Mouse (Mus musculus) stomach, embryonic 16.5 days (tissue): ENCODE measurements around the gene Gm10985. TPM values are rescaled to one million over a fixed set of nuclear protein-coding genes. Genes with fewer than 3 reads are reported as not detected.

Experiments
- ATAC-seq: fragments of 200-750 bp; cut with Nextera tagmentation; 2 replicates; pipeline ENCODE4 v1.8.0; 2017; ENCODE audit warnings: moderate number of reproducible peaks, moderate TSS enrichment; ENCODE audit not compliant: insufficient read depth, low FRiP score
- H3K27ac ChIP-seq: fragments of 300-500 bp; sonication (generic); 2 replicates; pipeline ENCODE4 v1.5.1; 2014; ENCODE audit warnings: low read length
- H3K27me3 ChIP-seq: fragments of 300-500 bp; sonication (generic); 2 replicates; pipeline ENCODE4 v1.6.1; 2014; ENCODE audit warnings: low read length, control low read depth, mixed read lengths; ENCODE audit not compliant: control insufficient read depth, insufficient read depth
- H3K36me3 ChIP-seq: fragments of 300-500 bp; sonication (generic); 2 replicates; pipeline ENCODE4 v1.6.1; 2014; ENCODE audit warnings: low read length; ENCODE audit not compliant: control insufficient read depth, insufficient read depth
- H3K4me1 ChIP-seq: fragments of 300-500 bp; sonication (generic); 2 replicates; pipeline ENCODE4 v1.6.1; 2014; ENCODE audit warnings: low read length, control low read depth, mixed read lengths; ENCODE audit not compliant: control insufficient read depth, insufficient read depth
- H3K4me2 ChIP-seq: fragments of 300-500 bp; sonication (generic); 2 replicates; pipeline ENCODE4 v1.6.1; 2014; ENCODE audit warnings: low read depth, low read length, mixed read lengths
- H3K4me3 ChIP-seq: fragments of 300-500 bp; sonication (generic); replicated peaks from 2 replicates; pipeline ENCODE4 v1.5.1; 2014; ENCODE audit warnings: mild to moderate bottlenecking, low read length
- H3K9ac ChIP-seq: fragments of 300-500 bp; sonication (generic); 2 replicates; pipeline ENCODE4 v1.6.1; 2014; ENCODE audit warnings: low read length
- H3K9me3 ChIP-seq: fragments of 300-500 bp; sonication (generic); replicated peaks from 2 replicates; pipeline ENCODE4 v1.6.1; 2016; ENCODE audit warnings: low read length, control low read depth; ENCODE audit not compliant: control insufficient read depth
- WGBS: fragments of 180-500 bp; shearing (Covaris S2); extraction: QIAGEN DNeasy Blood & Tissue Kit; methylation state at CpG from one replicate; pipeline ENCODE4 v1.1.7; 2014; 5-methylcytosine and 5-hydroxymethylcytosine counted together
- polyA plus RNA-seq: library from polyadenylated mRNA; unstranded; fragments of >200 nt; fragmentation: Nextera tagmentation; extraction: Ambion mirVana; gene quantifications from 2 replicates; pipeline ENCODE4 v1.2.1, GENCODE M21; 2015

Gm10985 gene
- not detected in 2 replicates for polyA plus RNA-seq

DNA sequence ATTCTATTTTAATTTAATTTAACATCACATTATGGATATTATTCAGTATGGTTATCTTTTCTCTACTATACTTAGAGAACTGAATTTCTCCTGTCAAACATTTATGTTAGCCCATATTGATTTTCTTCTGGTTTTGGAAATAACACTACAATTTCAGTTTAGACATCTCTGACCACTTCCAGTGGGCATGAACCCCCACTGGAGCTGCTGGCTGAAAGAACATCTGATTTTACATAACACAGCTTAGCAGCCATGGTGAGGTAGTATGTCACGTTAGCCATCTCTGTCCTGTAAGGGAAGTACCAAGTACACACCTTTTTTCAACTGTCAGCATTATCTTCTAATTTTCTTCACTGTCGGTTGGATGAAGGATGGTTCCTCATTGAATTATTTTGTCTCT is at the start of gene Gm10985:
Gm10985 (plus strand) TSS at position 301 of the 400 bp plus-strand sequence.
- ATAC-seq, result no peak
- no peak within 1 kb of the TSS for H3K9ac ChIP-seq
- no peaks in the 10 kb centered on the region for H3K9me3 ChIP-seq
- no peaks in the 10 kb centered on the region for H3K27me3 ChIP-seq
- H3K4me2 ChIP-seq, result no peak within 1 kb of the TSS
- WGBS, result 86% methylated on average over 2 of the region's 2 CpGs
- no peak within 1 kb of the TSS for H3K27ac ChIP-seq
- H3K4me3 ChIP-seq, result no peak within 1 kb of the TSS
- H3K36me3 ChIP-seq, result no peaks in the 10 kb centered on the region
- peaks cover 8% of the 10 kb centered on the region for H3K4me1 ChIP-seq

DNA sequence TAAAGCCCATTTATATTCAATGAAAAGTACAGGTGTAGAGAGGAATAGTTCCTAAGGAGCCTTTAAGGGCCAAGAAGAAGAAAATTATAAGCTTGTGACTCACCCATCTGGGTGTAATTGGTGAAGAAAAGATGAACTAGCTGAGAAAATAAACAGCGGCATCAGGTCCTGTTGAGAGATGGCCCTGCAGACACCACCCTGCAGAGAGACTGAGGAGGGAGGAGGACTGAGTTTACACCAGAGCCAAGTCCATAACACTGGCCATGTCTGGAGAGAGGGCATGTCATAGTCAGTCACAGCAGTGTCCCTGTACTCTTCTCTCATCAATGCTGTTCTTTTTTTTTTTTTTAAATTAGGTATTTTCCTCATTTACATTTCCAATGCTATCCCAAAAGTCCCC is 48.0 kb upstream of the Gm10985 start:
- Histone ChIP-seq H3K27ac (no peak overlapping the region), H3K27me3 (no peaks in the 10 kb centered on the region), H3K4me3 (no peak overlapping the region), H3K4me2 (no peak overlapping the region), H3K9ac (no peak overlapping the region), H3K36me3 (no peaks in the 10 kb centered on the region), H3K9me3 (no peaks in the 10 kb centered on the region), H3K4me1 (no peaks in the 10 kb centered on the region)
- 80% methylated on average over 1 of the region's 1 CpGs for WGBS
- ATAC-seq, result no peak

DNA sequence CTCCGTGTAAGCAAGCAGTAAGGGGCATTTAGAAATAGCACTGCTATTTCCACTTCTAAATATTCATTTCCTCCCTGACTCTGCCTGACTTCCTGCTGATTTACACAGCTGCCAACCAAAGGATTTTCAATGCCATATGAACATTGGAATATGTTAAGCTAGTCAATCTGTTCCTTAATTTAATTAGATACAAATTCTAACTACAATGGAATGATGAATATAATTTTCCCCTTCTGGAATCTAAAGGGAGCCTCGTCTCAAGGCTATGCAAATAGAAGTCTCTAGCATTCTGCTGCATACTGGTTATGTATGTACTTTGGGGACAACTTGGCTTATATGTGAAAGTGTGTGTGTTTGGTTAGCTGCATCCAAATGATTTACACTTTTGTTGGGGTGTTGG is 45.2 kb upstream of the Gm10985 start:
- Histone ChIP-seq H3K27ac (no peak overlapping the region), H3K4me2 (no peak overlapping the region), H3K27me3 (no peaks in the 10 kb centered on the region), H3K4me3 (no peak overlapping the region), H3K36me3 (no peaks in the 10 kb centered on the region), H3K9ac (no peak overlapping the region), H3K9me3 (no peaks in the 10 kb centered on the region), H3K4me1 (no peaks in the 10 kb centered on the region)
- ATAC-seq, result no peak
- 70% methylated on average over 2 of the region's 2 CpGs for WGBS

DNA sequence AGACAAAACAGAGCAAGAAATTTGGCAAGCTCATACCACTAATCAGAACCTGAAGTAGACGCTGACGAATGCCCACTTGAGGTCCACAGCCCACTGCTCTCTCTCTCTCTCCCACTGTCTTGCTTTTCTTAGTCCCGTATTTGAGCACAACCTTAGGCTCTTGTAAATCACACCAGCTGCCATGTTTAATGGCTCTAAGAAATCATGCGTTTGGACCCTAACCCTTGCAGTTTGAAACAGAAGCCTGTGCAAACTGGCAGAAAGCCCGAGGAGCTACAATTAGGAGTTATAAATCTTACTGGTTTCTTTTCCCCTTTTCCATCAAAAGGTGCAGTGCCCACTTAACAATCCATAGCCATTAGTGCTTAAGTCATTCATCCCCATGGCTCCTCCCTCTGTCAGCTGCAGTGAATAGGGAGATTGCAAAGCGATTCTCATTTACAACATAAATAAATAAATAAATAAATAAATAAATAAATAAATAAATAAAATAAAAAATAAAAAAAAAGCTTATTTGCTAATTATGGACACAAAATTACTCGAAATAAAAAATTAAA is 31.4 kb upstream of the Gm10985 start:
- H3K27ac ChIP-seq, result no peak overlapping the region
- H3K36me3 ChIP-seq, result no peaks in the 10 kb centered on the region
- no peak overlapping the region for H3K4me3 ChIP-seq
- no peak overlapping the region for H3K9ac ChIP-seq
- H3K4me1 ChIP-seq, result no peaks in the 10 kb centered on the region
- ATAC-seq, result no peak
- WGBS, result 56% methylated on average over 7 of the region's 7 CpGs
- H3K9me3 ChIP-seq, result no peaks in the 10 kb centered on the region
- no peak overlapping the region for H3K4me2 ChIP-seq
- no peaks in the 10 kb centered on the region for H3K27me3 ChIP-seq

DNA sequence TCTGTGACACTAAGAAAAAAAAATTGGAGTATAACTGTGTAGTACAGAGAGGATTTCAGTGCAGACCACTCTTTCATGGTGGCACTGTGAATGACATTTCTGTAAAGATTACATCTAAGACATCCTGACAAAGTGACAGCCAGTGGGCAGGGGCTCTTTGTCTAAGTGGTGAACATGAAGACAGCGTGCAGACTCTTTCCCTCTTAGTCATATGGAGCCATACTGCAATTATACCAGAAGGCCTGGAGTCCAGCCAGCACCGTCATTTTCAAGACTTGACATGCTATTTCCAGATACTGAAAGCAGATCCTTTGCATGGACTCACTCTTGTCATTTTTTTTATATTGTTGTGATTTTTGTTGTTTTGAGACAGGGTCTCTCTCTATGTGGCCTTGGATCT is 10.6 kb upstream of the Gm10985 start:
- no peak for ATAC-seq
- 57% methylated on average over 2 of the region's 2 CpGs for WGBS
- Histone ChIP-seq H3K27me3 (no peaks in the 10 kb centered on the region), H3K4me3 (no peak overlapping the region), H3K27ac (no peak overlapping the region), H3K4me2 (no peak overlapping the region), H3K4me1 (no peaks in the 10 kb centered on the region), H3K36me3 (no peaks in the 10 kb centered on the region), H3K9ac (no peak overlapping the region), H3K9me3 (no peaks in the 10 kb centered on the region)

DNA sequence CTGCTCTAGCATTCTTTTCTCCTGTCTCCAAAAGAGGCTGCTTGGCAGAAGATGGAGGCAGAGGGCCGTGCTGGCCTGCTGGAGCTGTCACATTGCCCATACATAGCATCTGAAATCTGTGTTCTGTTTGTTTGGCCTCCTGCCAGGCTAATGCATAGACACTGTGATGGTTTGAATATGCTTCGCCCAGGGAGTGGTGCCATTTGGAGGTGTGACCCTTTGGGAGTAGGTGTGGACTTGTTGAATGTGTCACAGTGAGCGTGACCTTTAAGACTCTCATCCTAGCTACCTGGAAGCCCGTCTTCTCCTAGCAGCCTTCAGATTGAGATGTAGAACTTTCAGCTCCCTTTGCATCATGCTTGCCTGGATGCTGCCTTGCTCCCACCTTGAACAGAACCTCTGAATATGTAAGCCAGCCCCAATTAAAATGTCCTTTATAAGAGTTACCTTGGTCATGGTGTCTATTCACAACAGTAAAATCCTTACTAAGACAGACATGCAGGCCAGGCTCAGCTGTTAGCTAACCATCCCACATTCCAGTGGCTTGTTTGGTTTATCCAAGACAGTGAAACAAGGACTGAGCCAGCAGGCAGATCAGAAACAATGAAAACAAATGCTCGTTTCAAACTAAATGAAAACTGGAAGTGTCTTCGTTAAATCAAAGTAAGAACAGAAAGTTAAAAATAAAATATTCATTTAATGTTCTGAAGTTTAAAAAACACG is 1.5 kb downstream of the Gm10985 start:
- 52% methylated on average over 7 of the region's 7 CpGs for WGBS
- ATAC-seq, result no peak

DNA sequence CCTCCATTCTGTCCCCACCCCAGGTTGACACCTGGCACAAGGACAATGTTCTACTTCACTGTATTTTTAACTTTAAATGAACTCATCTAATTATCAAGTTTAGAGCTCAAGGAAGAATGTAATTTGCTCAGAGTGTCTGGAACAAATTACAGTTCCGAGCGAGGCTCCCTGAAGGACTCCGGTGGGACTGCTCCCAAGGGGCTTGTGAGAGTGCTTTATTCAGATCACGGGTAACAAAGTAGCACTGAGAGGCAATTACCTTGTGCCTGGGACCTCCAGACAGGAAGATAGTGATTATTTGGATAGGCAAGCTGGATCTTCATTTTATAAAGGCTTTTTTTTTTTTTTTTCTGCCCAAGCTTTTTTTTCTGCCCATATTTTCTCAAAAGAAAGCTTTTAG is 2.8 kb downstream of the Gm10985 start:
- peaks cover 8% of the 10 kb centered on the region for H3K4me1 ChIP-seq
- no peak overlapping the region for H3K4me2 ChIP-seq
- WGBS, result 79% methylated on average over 4 of the region's 4 CpGs
- H3K4me3 ChIP-seq, result no peak overlapping the region
- no peaks in the 10 kb centered on the region for H3K36me3 ChIP-seq
- H3K9me3 ChIP-seq, result no peaks in the 10 kb centered on the region
- ATAC-seq, result no peak
- no peaks in the 10 kb centered on the region for H3K27me3 ChIP-seq
- H3K27ac ChIP-seq, result no peak overlapping the region
- H3K9ac ChIP-seq, result no peak overlapping the region

More for the DNA sequence above, 1.5 kb downstream of the Gm10985 start:
- Histone ChIP-seq H3K36me3 (no peaks in the 10 kb centered on the region), H3K9me3 (no peaks in the 10 kb centered on the region), H3K27ac (no peak overlapping the region), H3K9ac (no peak overlapping the region), H3K4me3 (no peak overlapping the region), H3K4me2 (no peak overlapping the region), H3K4me1 (peaks cover 8% of the 10 kb centered on the region), H3K27me3 (no peaks in the 10 kb centered on the region)

DNA sequence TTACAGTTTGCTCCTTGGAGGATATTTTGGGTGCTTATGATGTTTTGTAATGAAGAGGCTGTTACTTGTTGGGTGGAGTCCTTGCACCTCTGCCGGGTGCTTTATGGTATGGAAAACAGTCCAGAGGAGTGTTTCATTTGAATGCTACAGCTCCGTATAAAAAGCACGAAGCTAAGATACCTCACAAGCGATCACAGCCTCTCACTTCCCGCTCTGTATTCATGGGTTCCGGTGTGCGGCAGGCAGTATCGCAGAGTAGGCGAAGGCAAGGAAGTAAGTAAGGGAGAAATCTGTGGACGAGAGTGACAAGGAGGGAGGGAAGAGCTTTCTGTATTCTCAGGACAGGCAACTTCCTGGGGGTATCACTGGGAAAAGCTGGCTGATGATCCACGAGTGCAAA is 3.4 kb downstream of the Gm10985 start:
- H3K27ac ChIP-seq, result no peak overlapping the region
- no peaks in the 10 kb centered on the region for H3K36me3 ChIP-seq
- no peak for ATAC-seq
- peaks cover 8% of the 10 kb centered on the region for H3K4me1 ChIP-seq
- WGBS, result 77% methylated on average over 11 of the region's 11 CpGs
- no peaks in the 10 kb centered on the region for H3K9me3 ChIP-seq
- H3K27me3 ChIP-seq, result no peaks in the 10 kb centered on the region
- H3K9ac ChIP-seq, result no peak overlapping the region
- H3K4me2 ChIP-seq, result no peak overlapping the region
- no peak overlapping the region for H3K4me3 ChIP-seq

DNA sequence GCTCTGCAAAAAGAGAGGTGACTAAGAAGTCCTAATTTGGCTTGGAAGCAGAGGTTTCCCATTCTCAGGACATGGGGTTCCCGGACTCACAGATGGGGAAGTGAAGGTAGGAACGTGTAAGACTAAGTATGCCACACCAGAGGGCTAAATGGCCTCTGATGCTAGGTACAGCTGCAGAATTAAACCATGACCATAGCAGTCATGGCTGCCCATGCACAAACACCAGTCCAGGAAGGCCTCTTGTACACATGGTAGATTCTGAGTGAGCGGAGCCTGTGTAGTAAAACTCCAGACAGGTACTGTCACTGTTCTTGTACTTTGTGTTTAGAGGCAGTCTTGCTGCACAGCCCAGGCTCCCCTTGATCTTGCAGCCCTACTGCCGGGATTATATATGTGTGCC is 9.4 kb downstream of the Gm10985 start:
- Histone ChIP-seq H3K4me2 (no peak overlapping the region), H3K4me3 (no peak overlapping the region), H3K9me3 (no peaks in the 10 kb centered on the region), H3K4me1 (no peaks in the 10 kb centered on the region), H3K27ac (no peak overlapping the region), H3K27me3 (no peaks in the 10 kb centered on the region), H3K9ac (no peak overlapping the region), H3K36me3 (peaks cover 11% of the 10 kb centered on the region)
- 82% methylated on average over 4 of the region's 4 CpGs for WGBS
- ATAC-seq, result no peak
